Mouse (Mus musculus) hindbrain, postnatal 0 days (tissue): ENCODE data around the gene N4bp2l2. TPM values are rescaled to one million over a fixed set of nuclear protein-coding genes. Genes with fewer than 3 reads are reported as not detected.
A peak's percentile ranks its signal among the peaks of the same experiment; 100 is the strongest.

Experiments
- ATAC-seq: fragments of 200-750 bp; cut with Nextera tagmentation; 2 replicates; pipeline ENCODE4 v1.8.0; 2017; ENCODE audit warnings: mild to moderate bottlenecking, moderate TSS enrichment, moderate library complexity
- DNase-seq: peaks from one replicate; pipeline ENCODE4 v3.0.0-alpha.2; 2015; ENCODE audit warnings: low spot score
- H3K27ac ChIP-seq: fragments of 300-500 bp; sonication (generic); 2 replicates; pipeline ENCODE4 v1.5.1; 2014; ENCODE audit warnings: mild to moderate bottlenecking
- H3K27me3 ChIP-seq: fragments of 300-500 bp; sonication (generic); 2 replicates; pipeline ENCODE4 v1.6.1; 2014; ENCODE audit warnings: low read length, mixed read lengths; ENCODE audit not compliant: insufficient read depth
- H3K36me3 ChIP-seq: fragments of 300-500 bp; sonication (generic); 2 replicates; pipeline ENCODE4 v1.6.1; 2014; ENCODE audit warnings: low read length, mixed read lengths; ENCODE audit not compliant: insufficient read depth
- H3K4me1 ChIP-seq: fragments of 300-500 bp; sonication (generic); 2 replicates; pipeline ENCODE4 v1.6.1; 2014; ENCODE audit warnings: antibody characterized with exemption, low read length, mixed read lengths; ENCODE audit not compliant: insufficient read depth
- H3K4me2 ChIP-seq: fragments of 300-500 bp; sonication (generic); 2 replicates; pipeline ENCODE4 v1.6.1; 2014; ENCODE audit warnings: low read depth, mild to moderate bottlenecking, low read length, moderate library complexity, mixed read lengths
- H3K4me3 ChIP-seq: fragments of 300-500 bp; sonication (generic); 2 replicates; pipeline ENCODE4 v1.5.1; 2014; ENCODE audit warnings: low read length
- H3K9ac ChIP-seq: fragments of 300-500 bp; sonication (generic); replicated peaks from 2 replicates; pipeline ENCODE4 v1.6.1; 2014; ENCODE audit warnings: mild to moderate bottlenecking, low read length, moderate library complexity, mixed read lengths
- H3K9me3 ChIP-seq: fragments of 300-500 bp; sonication (generic); 2 replicates; pipeline ENCODE4 v1.6.1; 2016; ENCODE audit warnings: low read length, mixed read lengths
- CTCF ChIP-seq: IDR thresholded peaks from 2 replicates; pipeline ENCODE4 v1.5.1; 2016; ENCODE audit warnings: antibody characterized with exemption, control low read depth, low read depth
- WGBS: fragments of 180-500 bp; shearing (Covaris S2); extraction: QIAGEN DNeasy Blood & Tissue Kit; methylation state at CpG from one replicate; pipeline ENCODE4 v1.1.7; 2014; 5-methylcytosine and 5-hydroxymethylcytosine counted together
- polyA plus RNA-seq: library from polyadenylated mRNA; unstranded; fragments of >200 nt; fragmentation: Nextera tagmentation; extraction: Ambion mirVana; gene quantifications from 2 replicates; pipeline ENCODE4 v1.2.1, GENCODE M21; 2015
- total RNA-seq: library from RNA; depleted of rRNA; stranded (reverse); fragments of >200 nt; gene quantifications from 2 replicates; pipeline ENCODE4 v1.2.3, GENCODE M21; 2014

N4bp2l2 gene
- total and polyA plus RNA-seq, 2 experiments from 2014 or later = 31.5 to 37.6 TPM

- no peak overlapping the region for H3K27ac ChIP-seq
- H3K9me3 ChIP-seq = no peaks in the 10 kb centered on the region
- H3K4me2 ChIP-seq = no peak overlapping the region
- no peak for TF ChIP-seq CTCF
- H3K4me3 ChIP-seq = no peak overlapping the region
- H3K27me3 ChIP-seq = no peaks in the 10 kb centered on the region
- H3K9ac ChIP-seq = no peak overlapping the region
- 61% methylated on average over 1 of the region's 1 CpGs for WGBS
- ATAC-seq (no peak), DNase-seq (no peak)
- H3K36me3 ChIP-seq = peaks cover 14% of the 10 kb centered on the region
- no peaks in the 10 kb centered on the region for H3K4me1 ChIP-seq
Observed at GRCm38 (mm10) chr5:150611136-150611535, 54.8 kb downstream of the N4bp2l2 start.

DNA sequence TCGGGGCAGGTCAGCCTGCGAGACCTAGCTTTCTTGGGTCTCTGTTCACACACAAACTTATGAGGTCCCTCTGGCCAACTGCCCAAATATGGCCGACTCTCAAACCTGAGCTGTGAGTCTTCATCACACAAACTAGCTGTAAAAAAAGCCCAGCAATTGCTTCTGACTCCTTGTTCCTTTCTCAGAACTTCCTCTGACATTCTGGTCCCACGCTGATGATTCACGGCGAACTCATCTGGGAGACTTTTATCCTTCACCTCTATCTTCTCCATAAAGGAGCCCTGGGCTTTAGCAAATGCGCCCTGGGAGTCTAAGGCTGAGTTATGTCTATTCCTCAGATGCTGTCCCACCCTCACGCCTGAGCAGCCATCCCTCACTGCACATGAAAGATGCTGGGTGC is 58.4 kb downstream of the N4bp2l2 start:
- no peak overlapping the region for H3K9ac ChIP-seq
- H3K4me3 ChIP-seq = no peak overlapping the region
- no peak for DNase-seq
- H3K4me1 ChIP-seq = no peaks in the 10 kb centered on the region
- no peak overlapping the region for H3K27ac ChIP-seq
- peaks cover 14% of the 10 kb centered on the region for H3K36me3 ChIP-seq
- no peak for TF ChIP-seq CTCF
- no peak for ATAC-seq
- 92% methylated on average over 8 of the region's 8 CpGs for whole genome bisulfite sequencing
- no peaks in the 10 kb centered on the region for H3K9me3 ChIP-seq
- no peaks in the 10 kb centered on the region for H3K27me3 ChIP-seq
- no peak overlapping the region for H3K4me2 ChIP-seq

GRCm38 (mm10) chr5:150606131-150606530 is 59.9 kb downstream of the N4bp2l2 start:
- WGBS = 95% methylated on average over 6 of the region's 6 CpGs
- no peak for ATAC-seq

GRCm38 (mm10) chr5:150601441-150602230 is 64.3 kb downstream of the N4bp2l2 start:
- H3K27ac ChIP-seq = peak overlapping the region; percentile 67; the same call in 1 of the 2 replicates
- no peak for TF ChIP-seq CTCF
- H3K27me3 ChIP-seq = no peaks in the 10 kb centered on the region
- peaks cover under 1% of the 10 kb centered on the region; the same call in 1 of the 2 replicates for H3K36me3 ChIP-seq
- peak; percentile 86 for ATAC-seq
- WGBS = 42% methylated on average over 14 of the region's 14 CpGs
- no peak overlapping the region for H3K4me3 ChIP-seq
- H3K4me1 ChIP-seq = peaks cover 8% of the 10 kb centered on the region; the same call in 1 of the 2 replicates
- H3K9me3 ChIP-seq = no peaks in the 10 kb centered on the region
- H3K9ac ChIP-seq = 0 out of 2 replicates have a peak overlapping the region, but pooled peaks have one; percentile 13
- no peak overlapping the region for H3K4me2 ChIP-seq
- peak; percentile 66 for DNase-seq

More at GRCm38 (mm10) chr5:150606131-150606530, 59.9 kb downstream of the N4bp2l2 start:
- TF ChIP-seq CTCF = no peak
- Histone ChIP-seq H3K27me3 (no peaks in the 10 kb centered on the region), H3K4me3 (no peak overlapping the region), H3K4me2 (no peak overlapping the region), H3K9ac (no peak overlapping the region), H3K9me3 (no peaks in the 10 kb centered on the region), H3K36me3 (peaks cover 14% of the 10 kb centered on the region), H3K4me1 (peaks cover 3% of the 10 kb centered on the region; the same call in 1 of the 2 replicates), H3K27ac (no peak overlapping the region)
- DNase-seq = no peak

DNA sequence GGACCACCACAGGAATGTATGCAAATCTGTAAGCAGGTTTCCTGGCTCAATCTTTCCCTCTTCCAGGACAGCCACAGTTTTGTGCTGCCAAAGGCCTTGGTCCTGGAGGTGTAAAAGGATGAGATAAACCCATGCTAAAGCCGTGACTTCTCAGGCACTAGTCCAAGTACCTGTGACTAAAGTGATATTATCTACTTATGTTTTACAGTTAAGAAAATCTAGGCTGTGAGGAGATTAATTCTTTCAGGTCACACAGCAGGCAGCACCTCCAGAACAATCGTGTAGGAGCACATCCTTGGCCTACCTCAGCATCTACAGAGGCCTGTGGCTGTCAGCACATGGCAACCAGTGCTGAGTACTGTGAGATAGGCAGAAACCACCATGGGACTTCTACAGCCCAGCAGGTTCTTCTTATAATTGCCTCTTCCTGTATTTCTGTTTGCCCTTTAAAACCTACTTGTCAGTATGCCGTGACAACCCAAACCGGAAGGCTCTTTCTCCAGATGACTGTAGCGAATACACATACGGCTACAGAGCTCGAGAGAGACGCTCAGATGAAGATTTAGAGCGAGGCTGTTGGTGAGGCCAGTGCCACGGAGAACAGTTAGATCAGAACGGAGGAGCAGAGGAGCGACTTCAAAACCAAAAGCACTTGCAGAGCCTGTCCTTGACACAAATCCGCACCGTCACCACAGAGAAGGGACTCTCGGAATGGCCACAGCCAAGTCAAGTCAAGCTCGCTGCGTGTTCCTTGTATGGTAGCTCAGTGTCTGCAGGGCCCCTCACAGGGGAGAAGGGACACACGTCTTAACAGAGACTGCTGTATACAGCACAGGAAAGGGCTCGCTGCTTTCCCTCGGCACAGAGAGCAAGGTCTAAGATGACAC is 65.2 kb downstream of the N4bp2l2 start:
- TF ChIP-seq CTCF = no peak
- Histone ChIP-seq H3K4me1 (peaks cover 8% of the 10 kb centered on the region; the same call in 1 of the 2 replicates), H3K9me3 (no peaks in the 10 kb centered on the region), H3K9ac (0 out of 2 replicates have a peak overlapping the region, but pooled peaks have one; percentile 13), H3K27me3 (no peaks in the 10 kb centered on the region), H3K27ac (peak overlapping the region; percentile 67; the same call in 1 of the 2 replicates), H3K36me3 (no peaks in the 10 kb centered on the region), H3K4me3 (no peak overlapping the region), H3K4me2 (no peak overlapping the region)
- 65% methylated on average over 20 of the region's 20 CpGs for WGBS
- ATAC-seq (no peak; the same call in 1 of the 2 replicates), DNase-seq (no peak)
